Mouse (Mus musculus): ENCODE results near the gene Dtwd1. TPM values are rescaled to one million over a fixed set of nuclear protein-coding genes. Genes with fewer than 3 reads are reported as not detected.

Gene Dtwd1
- 15.6 and 19.6 TPM in 2 replicates for polyA plus RNA-seq (2014; fragmentation: Nextera tagmentation; extraction: Ambion mirVana)

- peak within 1 kb of the TSS; percentile 80 for H3K27ac ChIP-seq (ENCODE audit: low read depth, low read length)
- H3K9me3 ChIP-seq (ENCODE audit: control insufficient read depth, low read length) = no peaks in the 10 kb centered on the region
- H3K36me3 ChIP-seq (ENCODE audit: control insufficient read depth, insufficient read depth, low read length) = no peaks in the 10 kb centered on the region
- no peaks in the 10 kb centered on the region for H3K4me1 ChIP-seq (ENCODE audit: control insufficient read depth, insufficient read depth, low read length)
- no peaks in the 10 kb centered on the region for H3K27me3 ChIP-seq (ENCODE audit: control insufficient read depth, insufficient read depth, low read length)
- peak within 1 kb of the TSS; percentile 52 for H3K4me2 ChIP-seq (ENCODE audit: low read depth, low read length)
- H3K9ac ChIP-seq (replicated peaks; ENCODE audit: low read depth, low read length) = peak within 1 kb of the TSS; percentile 57
- under 1% methylated on average over 57 of the region's 57 CpGs for WGBS
- peak; percentile 100 for ATAC-seq (ENCODE audit: low read depth)
- peak within 1 kb of the TSS; percentile 48 for H3K4me3 ChIP-seq (ENCODE audit: low read depth, low read length)
These were observed at the start of gene Dtwd1, which contains the start of gene Fam227b for GRCm38 (mm10) chr2:126151855-126152571. TSS of gene Dtwd1 (plus strand) at chr2:126152141. TSS of gene Fam227b (minus strand) at chr2:126152004.

GRCm38 (mm10) chr2:126147723-126148122 is 4.2 kb upstream of the Dtwd1 start:
- no peak overlapping the region for H3K27ac ChIP-seq (ENCODE audit: low read depth, low read length)
- no peaks in the 10 kb centered on the region for H3K36me3 ChIP-seq (ENCODE audit: control insufficient read depth, insufficient read depth, low read length)
- no peak for ATAC-seq (ENCODE audit: low read depth)
- H3K4me1 ChIP-seq (ENCODE audit: control insufficient read depth, insufficient read depth, low read length) = no peaks in the 10 kb centered on the region
- no peak overlapping the region for H3K4me3 ChIP-seq (ENCODE audit: low read depth, low read length)
- H3K27me3 ChIP-seq (ENCODE audit: control insufficient read depth, insufficient read depth, low read length) = no peaks in the 10 kb centered on the region
- H3K9ac ChIP-seq (replicated peaks; ENCODE audit: low read depth, low read length) = no peak overlapping the region
- no peak overlapping the region for H3K4me2 ChIP-seq (ENCODE audit: low read depth, low read length)
- H3K9me3 ChIP-seq (ENCODE audit: control insufficient read depth, low read length) = no peaks in the 10 kb centered on the region

- ATAC-seq (ENCODE audit: low read depth) = no peak
- Histone ChIP-seq H3K9me3 (ENCODE audit: control insufficient read depth, low read length) (no peaks in the 10 kb centered on the region), H3K4me1 (ENCODE audit: control insufficient read depth, insufficient read depth, low read length) (no peaks in the 10 kb centered on the region), H3K4me2 (ENCODE audit: low read depth, low read length) (no peak overlapping the region), H3K27me3 (ENCODE audit: control insufficient read depth, insufficient read depth, low read length) (no peaks in the 10 kb centered on the region), H3K4me3 (ENCODE audit: low read depth, low read length) (no peak overlapping the region), H3K9ac (replicated peaks; ENCODE audit: low read depth, low read length) (no peak overlapping the region), H3K36me3 (ENCODE audit: control insufficient read depth, insufficient read depth, low read length) (no peaks in the 10 kb centered on the region; the same call in 1 of the 2 replicates), H3K27ac (ENCODE audit: low read depth, low read length) (no peak overlapping the region)
- 96% methylated on average over 5 of the region's 5 CpGs for WGBS
These were observed 13.5 kb downstream of the Dtwd1 start for GRCm38 (mm10) chr2:126165277-126166018.

- Histone ChIP-seq H3K4me2 (ENCODE audit: low read depth, low read length) (no peak overlapping the region), H3K9me3 (ENCODE audit: control insufficient read depth, low read length) (no peaks in the 10 kb centered on the region), H3K9ac (replicated peaks; ENCODE audit: low read depth, low read length) (no peak overlapping the region), H3K36me3 (ENCODE audit: control insufficient read depth, insufficient read depth, low read length) (no peaks in the 10 kb centered on the region; the same call in 1 of the 2 replicates), H3K4me3 (ENCODE audit: low read depth, low read length) (no peak overlapping the region), H3K4me1 (ENCODE audit: control insufficient read depth, insufficient read depth, low read length) (no peaks in the 10 kb centered on the region), H3K27ac (ENCODE audit: low read depth, low read length) (no peak overlapping the region), H3K27me3 (ENCODE audit: control insufficient read depth, insufficient read depth, low read length) (no peaks in the 10 kb centered on the region)
- ATAC-seq (ENCODE audit: low read depth) = no peak
These were observed 14.4 kb downstream of the Dtwd1 start for GRCm38 (mm10) chr2:126166335-126166734.

- 90% methylated on average over 8 of the region's 8 CpGs for WGBS
These were observed 15.1 kb downstream of the Dtwd1 start for GRCm38 (mm10) chr2:126166848-126167617.

GRCm38 (mm10) chr2:126171427-126171826 is 19.5 kb downstream of the Dtwd1 start:
- 93% methylated on average over 1 of the region's 1 CpGs for WGBS

More at GRCm38 (mm10) chr2:126166848-126167617, 15.1 kb downstream of the Dtwd1 start:
- no peaks in the 10 kb centered on the region for H3K9me3 ChIP-seq (ENCODE audit: control insufficient read depth, low read length)
- no peak overlapping the region for H3K4me3 ChIP-seq (ENCODE audit: low read depth, low read length)
- H3K4me1 ChIP-seq (ENCODE audit: control insufficient read depth, insufficient read depth, low read length) = no peaks in the 10 kb centered on the region
- no peak overlapping the region for H3K27ac ChIP-seq (ENCODE audit: low read depth, low read length)
- H3K9ac ChIP-seq (replicated peaks; ENCODE audit: low read depth, low read length) = no peak overlapping the region
- no peak for ATAC-seq (ENCODE audit: low read depth)
- H3K27me3 ChIP-seq (ENCODE audit: control insufficient read depth, insufficient read depth, low read length) = no peaks in the 10 kb centered on the region
- H3K4me2 ChIP-seq (ENCODE audit: low read depth, low read length) = no peak overlapping the region
- no peaks in the 10 kb centered on the region for H3K36me3 ChIP-seq (ENCODE audit: control insufficient read depth, insufficient read depth, low read length)

GRCm38 (mm10) chr2:126191306-126191705 is 39.4 kb downstream of the Dtwd1 start:
- H3K4me3 ChIP-seq (ENCODE audit: low read depth, low read length) = no peak overlapping the region
- 85% methylated on average over 4 of the region's 4 CpGs for WGBS
- no peak overlapping the region for H3K27ac ChIP-seq (ENCODE audit: low read depth, low read length)
- no peaks in the 10 kb centered on the region for H3K9me3 ChIP-seq (ENCODE audit: control insufficient read depth, low read length)
- no peak overlapping the region for H3K4me2 ChIP-seq (ENCODE audit: low read depth, low read length)
- ATAC-seq (ENCODE audit: low read depth) = no peak
- H3K27me3 ChIP-seq (ENCODE audit: control insufficient read depth, insufficient read depth, low read length) = no peaks in the 10 kb centered on the region
- H3K4me1 ChIP-seq (ENCODE audit: control insufficient read depth, insufficient read depth, low read length) = no peaks in the 10 kb centered on the region
- no peaks in the 10 kb centered on the region for H3K36me3 ChIP-seq (ENCODE audit: control insufficient read depth, insufficient read depth, low read length)
- no peak overlapping the region for H3K9ac ChIP-seq (replicated peaks; ENCODE audit: low read depth, low read length)

More at GRCm38 (mm10) chr2:126171427-126171826, 19.5 kb downstream of the Dtwd1 start:
- Histone ChIP-seq H3K4me2 (ENCODE audit: low read depth, low read length) (no peak overlapping the region), H3K36me3 (ENCODE audit: control insufficient read depth, insufficient read depth, low read length) (no peaks in the 10 kb centered on the region), H3K27ac (ENCODE audit: low read depth, low read length) (no peak overlapping the region), H3K9ac (replicated peaks; ENCODE audit: low read depth, low read length) (no peak overlapping the region), H3K4me1 (ENCODE audit: control insufficient read depth, insufficient read depth, low read length) (no peaks in the 10 kb centered on the region), H3K27me3 (ENCODE audit: control insufficient read depth, insufficient read depth, low read length) (no peaks in the 10 kb centered on the region), H3K4me3 (ENCODE audit: low read depth, low read length) (no peak overlapping the region), H3K9me3 (ENCODE audit: control insufficient read depth, low read length) (no peaks in the 10 kb centered on the region)
- no peak for ATAC-seq (ENCODE audit: low read depth)

GRCm38 (mm10) chr2:126192129-126192528 is 40.2 kb downstream of the Dtwd1 start:
- WGBS = 84% methylated on average over 2 of the region's 2 CpGs
- Histone ChIP-seq H3K4me3 (ENCODE audit: low read depth, low read length) (no peak overlapping the region), H3K9ac (replicated peaks; ENCODE audit: low read depth, low read length) (no peak overlapping the region), H3K27ac (ENCODE audit: low read depth, low read length) (no peak overlapping the region), H3K4me1 (ENCODE audit: control insufficient read depth, insufficient read depth, low read length) (no peaks in the 10 kb centered on the region), H3K9me3 (ENCODE audit: control insufficient read depth, low read length) (no peaks in the 10 kb centered on the region), H3K27me3 (ENCODE audit: control insufficient read depth, insufficient read depth, low read length) (no peaks in the 10 kb centered on the region), H3K4me2 (ENCODE audit: low read depth, low read length) (no peak overlapping the region), H3K36me3 (ENCODE audit: control insufficient read depth, insufficient read depth, low read length) (no peaks in the 10 kb centered on the region)
- ATAC-seq (ENCODE audit: low read depth) = no peak

Data from neural tube, embryonic 14.5 days (tissue).